Mouse (Mus musculus) G1E (cell line): Measurements from ENCODE around the gene Map3k20.

Source experiments
- CTCF ChIP-seq: IDR thresholded peaks from 2 replicates; pipeline ENCODE4 v1.5.1; 2012; ENCODE audit warnings: low read depth, low read length, inconsistent platforms, mixed read lengths
- POLR2AphosphoS5 ChIP-seq: IDR thresholded peaks from 2 replicates; pipeline ENCODE4 v1.6.1; 2012; ENCODE audit warnings: low read depth, low read length, inconsistent platforms; ENCODE audit not compliant: insufficient replicate concordance
- TAL1 ChIP-seq: conservative IDR thresholded peaks from 2 replicates; pipeline ENCODE4 v1.6.1; 2012; ENCODE audit warnings: low read depth, low read length, inconsistent platforms, mixed read lengths

DNA sequence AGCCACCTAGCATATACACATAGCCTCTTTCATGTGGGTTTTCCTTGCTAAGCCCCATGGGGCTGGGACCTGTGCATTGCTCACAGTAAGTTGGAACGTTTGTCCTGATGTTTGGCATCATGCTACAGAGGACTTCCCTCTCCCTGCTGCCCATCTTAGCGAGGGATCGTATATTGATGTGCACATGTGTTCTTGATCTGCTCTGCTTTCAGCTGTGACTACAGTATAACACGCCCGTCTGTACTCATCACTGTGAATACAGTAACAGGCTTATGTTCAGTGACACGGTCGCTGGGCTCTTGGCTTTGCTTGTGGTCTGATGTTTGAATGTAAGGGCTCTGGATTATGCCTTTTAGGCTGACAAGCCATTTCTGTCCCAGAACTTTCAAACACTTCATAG, 20.3 kb downstream of the Map3k20 start:
- no peak for TF ChIP-seq CTCF
- no peak for TF ChIP-seq TAL1
- TF ChIP-seq POLR2AphosphoS5: no peak
